Mouse (Mus musculus): ENCODE data around the gene Yif1a. TPM values are rescaled to one million over a fixed set of nuclear protein-coding genes. Genes with fewer than 3 reads are reported as not detected.
A peak's percentile ranks its signal among the peaks of the same experiment; 100 is the strongest.

Gene Yif1a
- polyA plus RNA-seq, 1 experiment: 137 TPM

DNA sequence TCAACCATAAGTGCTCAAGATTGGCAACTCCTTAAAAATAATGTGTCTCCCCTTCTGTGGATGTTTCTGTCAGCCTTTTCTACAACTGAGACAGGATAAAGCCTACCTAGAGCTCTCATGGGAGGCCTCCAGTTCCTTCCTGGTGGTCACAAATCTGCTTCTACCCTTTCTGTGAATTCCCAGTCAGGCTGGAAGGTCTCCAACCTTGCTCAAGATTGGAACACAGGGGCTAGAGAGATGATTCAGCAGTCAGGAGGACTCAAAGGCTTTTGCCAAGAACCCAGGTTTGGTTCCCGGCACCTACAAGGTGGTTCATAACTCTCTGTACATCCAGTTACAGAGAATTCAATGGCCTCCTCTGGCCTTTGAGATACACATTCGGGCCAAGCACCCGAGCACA, 34.9 kb downstream of the Yif1a start:
- 84% methylated on average over 3 of the region's 3 CpGs for WGBS
- Histone ChIP-seq H3K4me1 (replicated peaks; ENCODE audit: control insufficient read depth, insufficient read depth, low read length) (peaks cover 5% of the 10 kb centered on the region), H3K27ac (ENCODE audit: control insufficient read depth, insufficient read depth, low read length) (no peak overlapping the region), H3K27me3 (ENCODE audit: control insufficient read depth, insufficient read depth, low read length) (peaks cover 4% of the 10 kb centered on the region; the same call in 1 of the 2 replicates), H3K4me3 (ENCODE audit: control insufficient read depth, insufficient read depth, low read length) (no peak overlapping the region), H3K36me3 (ENCODE audit: control insufficient read depth, insufficient read depth, low read length) (no peaks in the 10 kb centered on the region)
- TF ChIP-seq POLR2A (IDR thresholded peaks at IDR 0.05; ENCODE audit: control insufficient read depth, extremely low read depth, insufficient read depth, low read length, poor library complexity) (no peak), CTCF (IDR thresholded peaks at IDR 0.05; ENCODE audit: borderline replicate concordance, control insufficient read depth, extremely low read depth, insufficient read depth, low read length, poor library complexity) (no peak)
- no peak for DNase-seq

DNA sequence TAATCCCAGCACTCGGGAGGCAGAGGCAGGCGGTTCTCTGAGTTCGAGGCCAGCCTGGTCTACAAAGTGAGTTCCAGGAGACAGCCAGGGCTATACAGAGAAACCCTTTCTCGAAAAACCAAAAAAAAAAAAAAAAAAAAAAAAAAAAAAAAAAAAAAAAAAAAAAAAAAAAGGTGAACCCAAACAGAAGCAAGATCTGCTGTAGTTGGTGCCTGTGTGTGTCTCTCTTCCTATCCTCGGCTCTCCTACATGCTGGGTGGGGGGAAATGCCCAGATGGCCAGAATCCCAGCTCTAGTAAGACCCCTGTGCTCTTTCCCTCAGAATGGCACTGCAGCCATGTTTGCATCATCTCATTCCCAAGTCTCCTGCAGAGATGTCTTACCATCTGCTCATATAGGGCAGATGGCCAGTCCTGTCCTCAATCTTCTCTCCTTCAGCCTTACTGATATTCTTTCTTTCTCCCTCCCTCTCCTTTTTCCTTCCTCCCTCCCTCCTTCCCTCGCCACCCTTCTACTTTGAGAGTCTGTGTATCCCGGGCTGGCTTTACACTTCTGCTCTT, 35.8 kb downstream of the Yif1a start:
- Histone ChIP-seq H3K27ac (ENCODE audit: control insufficient read depth, insufficient read depth, low read length) (no peak overlapping the region), H3K4me3 (ENCODE audit: control insufficient read depth, insufficient read depth, low read length) (no peak overlapping the region), H3K36me3 (ENCODE audit: control insufficient read depth, insufficient read depth, low read length) (no peaks in the 10 kb centered on the region), H3K27me3 (ENCODE audit: control insufficient read depth, insufficient read depth, low read length) (no peaks in the 10 kb centered on the region), H3K4me1 (replicated peaks; ENCODE audit: control insufficient read depth, insufficient read depth, low read length) (no peaks in the 10 kb centered on the region)
- 64% methylated on average over 7 of the region's 7 CpGs for WGBS
- TF ChIP-seq POLR2A (IDR thresholded peaks at IDR 0.05; ENCODE audit: control insufficient read depth, extremely low read depth, insufficient read depth, low read length, poor library complexity): no peak
- no peak for TF ChIP-seq CTCF (IDR thresholded peaks at IDR 0.05; ENCODE audit: borderline replicate concordance, control insufficient read depth, extremely low read depth, insufficient read depth, low read length, poor library complexity)
- no peak for DNase-seq

DNA sequence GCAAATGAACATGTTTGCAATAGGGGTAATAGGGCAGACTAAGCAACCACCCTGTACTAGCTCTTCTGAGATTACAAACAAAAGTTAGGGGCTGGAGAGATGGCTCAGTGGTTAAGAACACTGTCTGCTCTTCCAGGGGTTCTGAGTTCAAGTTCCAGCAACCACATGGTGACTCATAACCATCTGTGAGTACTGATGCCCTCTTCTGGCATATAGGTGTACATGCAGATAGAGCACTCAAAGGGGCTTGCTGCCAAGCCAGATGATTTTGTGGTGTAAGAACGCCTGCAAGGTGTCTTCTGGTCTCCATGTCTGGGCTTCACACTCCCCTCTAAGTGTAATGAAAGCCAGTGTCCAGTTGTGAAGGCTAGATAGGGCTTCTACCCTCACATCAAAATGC, 41.4 kb downstream of the Yif1a start:
- Histone ChIP-seq H3K27ac (ENCODE audit: control insufficient read depth, insufficient read depth, low read length) (no peak overlapping the region), H3K4me1 (replicated peaks; ENCODE audit: control insufficient read depth, insufficient read depth, low read length) (no peaks in the 10 kb centered on the region), H3K36me3 (ENCODE audit: control insufficient read depth, insufficient read depth, low read length) (no peaks in the 10 kb centered on the region), H3K27me3 (ENCODE audit: control insufficient read depth, insufficient read depth, low read length) (no peaks in the 10 kb centered on the region), H3K4me3 (ENCODE audit: control insufficient read depth, insufficient read depth, low read length) (no peak overlapping the region)
- TF ChIP-seq CTCF (IDR thresholded peaks at IDR 0.05; ENCODE audit: borderline replicate concordance, control insufficient read depth, extremely low read depth, insufficient read depth, low read length, poor library complexity) (no peak), POLR2A (IDR thresholded peaks at IDR 0.05; ENCODE audit: control insufficient read depth, extremely low read depth, insufficient read depth, low read length, poor library complexity) (no peak)
- 15% methylated on average over 1 of the region's 1 CpGs for WGBS
- DNase-seq: no peak

DNA sequence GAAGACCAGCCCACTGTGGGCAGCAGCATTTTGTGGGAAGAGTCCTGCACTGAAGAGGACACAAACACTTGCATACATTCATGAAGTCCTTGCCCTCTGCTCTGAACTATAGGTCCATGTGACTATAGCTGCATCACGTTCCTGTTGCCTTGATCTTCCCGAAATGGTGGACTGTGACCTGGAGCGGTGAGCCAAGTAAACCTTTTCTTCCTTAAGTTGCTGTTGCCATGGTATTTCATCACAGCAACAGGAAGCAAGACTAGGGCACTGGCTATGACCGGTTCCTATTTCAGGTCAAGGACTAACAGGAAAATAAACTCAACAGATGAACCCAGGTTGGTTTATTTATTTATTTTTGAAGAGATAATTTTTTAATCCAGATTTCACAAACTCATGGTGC, 42.9 kb downstream of the Yif1a start:
- no peaks in the 10 kb centered on the region for H3K27me3 ChIP-seq (ENCODE audit: control insufficient read depth, insufficient read depth, low read length)
- DNase-seq: no peak
- no peaks in the 10 kb centered on the region for H3K4me1 ChIP-seq (replicated peaks; ENCODE audit: control insufficient read depth, insufficient read depth, low read length)
- no peaks in the 10 kb centered on the region for H3K36me3 ChIP-seq (ENCODE audit: control insufficient read depth, insufficient read depth, low read length)
- H3K4me3 ChIP-seq (ENCODE audit: control insufficient read depth, insufficient read depth, low read length): no peak overlapping the region
- whole genome bisulfite sequencing: 55% methylated on average over 4 of the region's 4 CpGs
- no peak for TF ChIP-seq POLR2A (IDR thresholded peaks at IDR 0.05; ENCODE audit: control insufficient read depth, extremely low read depth, insufficient read depth, low read length, poor library complexity)
- no peak for TF ChIP-seq CTCF (IDR thresholded peaks at IDR 0.05; ENCODE audit: borderline replicate concordance, control insufficient read depth, extremely low read depth, insufficient read depth, low read length, poor library complexity)
- H3K27ac ChIP-seq (ENCODE audit: control insufficient read depth, insufficient read depth, low read length): no peak overlapping the region

DNA sequence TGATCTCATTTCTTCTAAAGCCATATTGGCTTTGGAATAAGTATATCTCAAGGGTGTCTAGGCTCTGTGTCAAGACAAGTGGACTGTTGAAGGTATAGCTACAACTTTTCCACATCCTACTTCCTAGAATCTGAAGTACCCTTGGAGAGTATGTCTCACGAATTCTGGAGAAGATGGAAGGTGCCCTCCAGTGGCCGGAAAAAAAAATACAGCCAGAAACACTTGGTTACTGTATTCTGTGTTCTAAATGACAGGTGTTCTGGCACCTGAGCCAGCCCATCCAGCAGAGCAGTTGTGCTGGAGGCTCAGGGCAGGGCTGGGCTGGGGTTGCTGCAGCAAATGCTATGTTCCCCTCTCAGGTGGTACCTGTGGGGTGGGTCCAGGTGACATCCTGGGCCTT, 51.3 kb downstream of the Yif1a start:
- Histone ChIP-seq H3K36me3 (ENCODE audit: control insufficient read depth, insufficient read depth, low read length) (no peaks in the 10 kb centered on the region), H3K4me1 (replicated peaks; ENCODE audit: control insufficient read depth, insufficient read depth, low read length) (peaks cover 3% of the 10 kb centered on the region), H3K4me3 (ENCODE audit: control insufficient read depth, insufficient read depth, low read length) (no peak overlapping the region), H3K27ac (ENCODE audit: control insufficient read depth, insufficient read depth, low read length) (no peak overlapping the region), H3K27me3 (ENCODE audit: control insufficient read depth, insufficient read depth, low read length) (no peaks in the 10 kb centered on the region)
- no peak for TF ChIP-seq CTCF (IDR thresholded peaks at IDR 0.05; ENCODE audit: borderline replicate concordance, control insufficient read depth, extremely low read depth, insufficient read depth, low read length, poor library complexity)
- peak; percentile 64 for DNase-seq
- WGBS: 25% methylated on average over 2 of the region's 2 CpGs

Other genes starting within 250 kb of the Yif1a start
- 35.8 and 45.8 TPM in 2 replicates for gene Ccs, start 249.2 kb upstream of the Yif1a start, polyA plus RNA-seq (2012; rRNA removed)
- 0.19 and 0.24 TPM in 2 replicates for gene Ccdc87, start 249.2 kb upstream of the Yif1a start, polyA plus RNA-seq (2012; rRNA removed)
- gene Ctsf, start 233.4 kb upstream of the Yif1a start, polyA plus RNA-seq (2012; rRNA removed): 27.0 and 31.9 TPM in 2 replicates
- gene Actn3, start 210.6 kb upstream of the Yif1a start, polyA plus RNA-seq (2012; rRNA removed): 8.4 and 11.8 TPM in 2 replicates
- gene Zdhhc24, start 209.9 kb upstream of the Yif1a start, polyA plus RNA-seq (2012; rRNA removed): 53.0 and 53.5 TPM in 2 replicates
- gene Bbs1, start 181.9 kb upstream of the Yif1a start, polyA plus RNA-seq (2012; rRNA removed): 2.8 and 4.7 TPM in 2 replicates
- 153 and 175 TPM in 2 replicates for gene Dpp3, start 160.3 kb upstream of the Yif1a start, polyA plus RNA-seq (2012; rRNA removed)
- 2.1 and 2.3 TPM in 2 replicates for gene Peli3, start 145.4 kb upstream of the Yif1a start, polyA plus RNA-seq (2012; rRNA removed)
- gene Mrpl11, start 126.4 kb upstream of the Yif1a start, polyA plus RNA-seq (2012; rRNA removed): 25.8 and 27.3 TPM in 2 replicates
- gene Npas4, start 98.2 kb upstream of the Yif1a start, polyA plus RNA-seq (2012; rRNA removed): 0.57 and 0.59 TPM in 2 replicates
- gene Slc29a2, start 64.7 kb upstream of the Yif1a start, polyA plus RNA-seq (2012; rRNA removed): 12.7 and 14.6 TPM in 2 replicates
- gene B4gat1, start 49.7 kb upstream of the Yif1a start, polyA plus RNA-seq (2012; rRNA removed): 23.8 and 25.1 TPM in 2 replicates
- gene AC124502.3, start 49.6 kb upstream of the Yif1a start, polyA plus RNA-seq (2012; rRNA removed): 1.1 and 1.4 TPM in 2 replicates
- 54.2 and 61.4 TPM in 2 replicates for gene Brms1, start 47.2 kb upstream of the Yif1a start, polyA plus RNA-seq (2012; rRNA removed)
- gene Rin1, start 38.1 kb upstream of the Yif1a start, polyA plus RNA-seq (2012; rRNA removed): 7.1 and 8.8 TPM in 2 replicates
- gene Cd248, start 20.5 kb upstream of the Yif1a start, polyA plus RNA-seq (2012; rRNA removed): 5.9 and 7.7 TPM in 2 replicates
- gene Tmem151a, start 3.0 kb upstream of the Yif1a start, polyA plus RNA-seq (2012; rRNA removed): 1.7 and 3.5 TPM in 2 replicates
- gene Cnih2, start 10.0 kb downstream of the Yif1a start, polyA plus RNA-seq (2012; rRNA removed): 3.7 and 4.9 TPM in 2 replicates
- gene Rab1b, start 18.5 kb downstream of the Yif1a start, polyA plus RNA-seq (2012; rRNA removed): 296 and 317 TPM in 2 replicates
- 48.0 and 54.9 TPM in 2 replicates for gene Klc2, start 30.0 kb downstream of the Yif1a start, polyA plus RNA-seq (2012; rRNA removed)
- 58.9 and 64.9 TPM in 2 replicates for gene Pacs1, start 184.6 kb downstream of the Yif1a start, polyA plus RNA-seq (2012; rRNA removed)
- gene Sf3b2, start 206.9 kb downstream of the Yif1a start, polyA plus RNA-seq (2012; rRNA removed): 213 and 250 TPM in 2 replicates
- 4.8 and 6.3 TPM in 2 replicates for gene Gal3st3, start 209.8 kb downstream of the Yif1a start, polyA plus RNA-seq (2012; rRNA removed)
- gene Catsper1, start 247.2 kb downstream of the Yif1a start, polyA plus RNA-seq (2012; rRNA removed): not detected in 2 replicates